In genomic region chr3:68675980-68676678, GRCm38 (mm10) we compare ENCODE assay signal across 12 mouse cellular contexts. TPM values are rescaled to one million over a fixed set of nuclear protein-coding genes. Genes with fewer than 3 reads are reported as not detected.
DNase-seq lines count a peak whose midpoint lies in the region; ATAC-seq and TF ChIP-seq lines count a peak whose summit lies in the region.
"Had no signal": no experiment of that assay in that cellular context is flagged by ENCODE, and none has a peak within 500 bp of the region (broad histone marks: within the 10 kb centered on the region; RNA-seq: fewer than 3 reads in every experiment).

No protein-coding gene starts in this region.

- peak overlapping the region; percentile 78 for H3K4me2 ChIP-seq in heart, embryonic 14.5 days (ENCODE audit: low read length)
- peak overlapping the region; percentile 63 for H3K4me2 ChIP-seq in lung, embryonic 15.5 days
- peak overlapping the region; percentile 73 for H3K4me2 ChIP-seq in myocyte (ENCODE audit: low read depth)

- peak overlapping the region in 1 of 2 experiments; percentile 39; a peak in 1 of 4 replicates for H3K4me3 ChIP-seq in heart, embryonic 14.5 days (ENCODE audit: control insufficient read depth in 1 of 2, insufficient read depth in 1 of 2, low read depth in 1 of 2, low read length in 2 of 2)
- peak overlapping the region; percentile 36; the same call in 1 of the 2 replicates for H3K4me3 ChIP-seq in lung, embryonic 15.5 days
- H3K4me3 ChIP-seq in myocyte = peak overlapping the region; percentile 21

- TF ChIP-seq POLR2A in myocyte (IDR thresholded peaks at IDR 0.05; ENCODE audit: insufficient read length, low read depth) = no peak

- 0 out of 2 replicates have a peak, but pooled peaks cover 3% of the 10 kb centered on the region for H3K9me3 ChIP-seq in heart, embryonic 14.5 days (ENCODE audit: control insufficient read depth, low read length)
- H3K9me3 ChIP-seq in lung, embryonic 15.5 days = no peaks in the 10 kb centered on the region

- 61% methylated on average over 10 of the region's 10 CpGs for WGBS in heart, embryonic 14.5 days
- WGBS in lung, embryonic 15.5 days = 33% methylated on average over 10 of the region's 10 CpGs

- no peaks in the 10 kb centered on the region for H3K36me3 ChIP-seq in heart, embryonic 14.5 days (ENCODE audit: control insufficient read depth, insufficient read depth, low read length)
- no peaks in the 10 kb centered on the region for H3K36me3 ChIP-seq in lung, embryonic 15.5 days
- H3K36me3 ChIP-seq in myocyte (ENCODE audit: control insufficient read depth, insufficient read depth) = no peaks in the 10 kb centered on the region

- peaks cover 5 to 9% of the 10 kb centered on the region in 2 experiments; a peak in 3 of 4 replicates for H3K4me1 ChIP-seq in heart, embryonic 14.5 days (ENCODE audit: control insufficient read depth in 2 of 2, insufficient read depth in 2 of 2, low read length in 2 of 2)
- H3K4me1 ChIP-seq in lung, embryonic 15.5 days = peaks cover 14% of the 10 kb centered on the region

- H3K9ac ChIP-seq in heart, embryonic 14.5 days (ENCODE audit: low read length) = no peak overlapping the region
- no peak overlapping the region for H3K9ac ChIP-seq in lung, embryonic 15.5 days

- no peak for ATAC-seq in heart, embryonic 14.5 days (ENCODE audit: insufficient number of reproducible peaks, insufficient read depth, low FRiP score, low read depth)
- ATAC-seq in lung, embryonic 15.5 days (ENCODE audit: borderline replicate concordance, extremely low read depth, low FRiP score, low TSS enrichment) = peak; percentile 56

- H3K79me2 ChIP-seq in myocyte (ENCODE audit: control insufficient read depth, insufficient read depth) = no peaks in the 10 kb centered on the region

- H3K27ac ChIP-seq in heart, embryonic 14.5 days (replicated peaks in 1 of 2; ENCODE audit: control insufficient read depth in 1 of 2, insufficient read depth in 1 of 2, low read depth in 2 of 2, low read length in 2 of 2) = no peak overlapping the region
- H3K27ac ChIP-seq in lung, embryonic 15.5 days = peak overlapping the region; percentile 91
- H3K27ac ChIP-seq: macrophage had no signal

- no peaks in the 10 kb centered on the region for H3K27me3 ChIP-seq in heart, embryonic 14.5 days (ENCODE audit: control insufficient read depth, insufficient read depth, low read length)
- H3K27me3 ChIP-seq in lung, embryonic 15.5 days = no peaks in the 10 kb centered on the region
- no peaks in the 10 kb centered on the region for H3K27me3 ChIP-seq in myocyte (ENCODE audit: control insufficient read depth, insufficient read depth, insufficient read length)

- H3ac ChIP-seq in myocyte (ENCODE audit: control insufficient read depth, insufficient read length) = no peak overlapping the region

- peak; percentile 36 to 51 for DNase-seq in cerebellum, postnatal 10 days
- DNase-seq in cerebellum, postnatal 14 days = no peak
- DNase-seq in heart, adult 8-10 months (ENCODE audit: low spot score) = no peak
- DNase-seq in lung, postnatal 14 days = no peak
- no peak for DNase-seq in frontal cortex, postnatal 10 days (ENCODE audit: low spot score in 2 of 2)
- DNase-seq: cerebellum, adult 11 months; kidney, adult 11 months had no signal

TF ChIP-seq in myocyte, 11 proteins besides CTCF, POLR2A, EP300 and RAD21:
- TF ChIP-seq REST (IDR thresholded peaks at IDR 0.05; ENCODE audit: insufficient read depth, insufficient read length) = no peak
- no peak for TF ChIP-seq MYOG (IDR thresholded peaks at IDR 0.05; ENCODE audit: control insufficient read depth in 1 of 3, insufficient read depth in 1 of 3, insufficient read length in 2 of 3, low read depth in 2 of 3)
- TF ChIP-seq MAX (IDR thresholded peaks at IDR 0.05; ENCODE audit: low read depth) = no peak
- no peak for TF ChIP-seq CEBPB (IDR thresholded peaks at IDR 0.05; ENCODE audit: insufficient read depth, poor library complexity, severe bottlenecking)
- TF ChIP-seq SRF (IDR thresholded peaks at IDR 0.05; ENCODE audit: control insufficient read depth, insufficient read length, low read depth) = no peak
- no peak for TF ChIP-seq USF1 (IDR thresholded peaks at IDR 0.05; ENCODE audit: low read depth)
- no peak for TF ChIP-seq TCF3 (IDR thresholded peaks at IDR 0.05; ENCODE audit: insufficient read length, low read depth)
- no peak for TF ChIP-seq MYOD1 (IDR thresholded peaks at IDR 0.05; ENCODE audit: control insufficient read depth in 1 of 3, insufficient read length in 2 of 3, low read depth in 2 of 3)
- TF ChIP-seq POLR2AphosphoS2 (IDR thresholded peaks at IDR 0.05; ENCODE audit: insufficient read length, low read depth) = no peak
TF ChIP-seq in myocyte: peak in this region for 0.

RNA-seq across cellular contexts. Expression of gene Il12a, which starts 14.3 kb away (rescaled TPM):
- not detected in 2 replicates for polyA plus RNA-seq in heart, embryonic 14.5 days (2014; fragmentation: Nextera tagmentation; extraction: Ambion mirVana)
- total RNA-seq in heart, adult 8-10 months (2022) = under 1 TPM in 3 of 4 experiments, not detected in 1; 0.22 to 0.78 (median 0.22) TPM
- polyA plus RNA-seq in lung, embryonic 15.5 days (2015; fragmentation: Nextera tagmentation; extraction: Ambion mirVana) = 0.16 TPM in 1 of 2 replicates, not detected in the other
- polyA plus RNA-seq in myocyte (2012; fragmentation: generic; extraction: Trizol) = 3.4 TPM
- total RNA-seq: midbrain, postnatal 0 days had no signal
- polyA plus RNA-seq: midbrain, postnatal 0 days had no signal

Comparison
In these comparisons a context has a peak if more than half of its experiments do, and no peak if none do; other contexts are left out.
1. DNase-seq: peak in cerebellum, postnatal 10 days (2 of 2); none in cerebellum, postnatal 14 days (0 of 2), heart, adult 8-10 months (single experiment), lung, postnatal 14 days (single experiment) and frontal cortex, postnatal 10 days (0 of 2).
2. Peak in every context shown above with its lines, with median percentiles within 50 percentile points of each other: H3K4me2 ChIP-seq.